Mouse (Mus musculus): ENCODE measurements around the gene G430095P16Rik. TPM values are rescaled to one million over a fixed set of nuclear protein-coding genes. Genes with fewer than 3 reads are reported as not detected.

The G430095P16Rik gene
- total RNA-seq, 2 experiments from 2014 or later, result 0.54 to 0.67 TPM

DNA sequence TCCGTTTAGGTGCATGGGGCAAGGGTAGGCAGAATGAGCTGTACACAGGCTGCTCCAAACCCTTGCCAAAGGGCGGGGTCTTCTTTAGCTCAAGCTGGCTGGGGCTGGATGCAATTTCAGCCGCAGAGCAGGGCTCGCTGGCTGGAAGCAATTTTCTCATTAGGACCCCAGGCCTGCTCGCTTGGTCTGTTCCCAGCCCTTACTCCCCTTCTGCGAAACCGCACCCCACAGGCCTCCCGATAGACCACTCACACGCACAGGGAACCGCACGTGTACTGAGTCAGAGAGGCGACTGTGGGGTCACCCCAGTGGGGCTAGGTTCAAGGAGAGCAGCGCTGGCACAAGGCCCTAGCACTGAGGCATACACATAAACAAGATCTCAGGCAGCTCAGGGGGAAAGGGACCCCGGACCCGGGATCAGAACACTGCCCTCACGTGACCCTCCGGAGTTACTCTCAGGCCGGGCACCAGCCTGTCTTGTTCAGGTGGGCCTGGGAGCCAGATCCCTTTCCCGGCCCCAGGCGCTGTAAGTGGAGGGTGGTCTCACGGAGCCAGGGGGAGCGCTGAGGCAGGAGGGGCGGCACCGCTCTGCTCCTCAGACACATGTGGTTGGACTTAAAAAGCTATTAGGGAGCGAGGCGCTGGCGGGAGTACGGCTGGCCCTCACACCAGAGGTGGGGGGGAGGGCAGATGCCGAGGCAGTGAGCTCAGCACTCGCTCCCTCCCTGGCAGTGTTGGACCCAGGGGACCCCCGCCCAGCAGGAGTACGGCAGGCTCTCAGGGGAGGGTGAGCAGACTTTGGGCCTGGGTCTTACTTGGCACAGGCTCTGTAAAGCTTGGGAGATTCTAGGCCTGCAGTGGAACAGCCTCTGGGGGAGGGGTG lies 19.6 kb downstream of the G430095P16Rik start:
- peak; percentile 85 for DNase-seq

DNA sequence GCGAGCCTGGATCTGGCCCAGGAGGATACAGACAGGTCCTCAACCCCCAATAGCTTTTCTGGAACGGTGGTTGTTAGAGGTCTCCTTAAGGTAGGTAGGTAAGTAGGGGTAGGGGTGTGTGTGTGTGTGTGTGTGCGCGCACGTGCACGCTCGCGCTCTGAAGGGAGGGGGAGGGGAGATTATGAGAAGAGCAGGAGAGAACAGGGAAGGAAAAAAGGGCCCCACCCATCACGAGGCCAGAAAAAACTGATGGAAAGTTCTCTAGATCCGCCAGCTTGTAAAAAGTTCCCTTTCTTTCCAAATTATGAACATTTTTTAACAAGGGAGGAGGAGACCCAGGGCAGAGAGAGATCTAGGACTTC lies 20.2 kb downstream of the G430095P16Rik start:
- peak; percentile 69 for DNase-seq

DNA sequence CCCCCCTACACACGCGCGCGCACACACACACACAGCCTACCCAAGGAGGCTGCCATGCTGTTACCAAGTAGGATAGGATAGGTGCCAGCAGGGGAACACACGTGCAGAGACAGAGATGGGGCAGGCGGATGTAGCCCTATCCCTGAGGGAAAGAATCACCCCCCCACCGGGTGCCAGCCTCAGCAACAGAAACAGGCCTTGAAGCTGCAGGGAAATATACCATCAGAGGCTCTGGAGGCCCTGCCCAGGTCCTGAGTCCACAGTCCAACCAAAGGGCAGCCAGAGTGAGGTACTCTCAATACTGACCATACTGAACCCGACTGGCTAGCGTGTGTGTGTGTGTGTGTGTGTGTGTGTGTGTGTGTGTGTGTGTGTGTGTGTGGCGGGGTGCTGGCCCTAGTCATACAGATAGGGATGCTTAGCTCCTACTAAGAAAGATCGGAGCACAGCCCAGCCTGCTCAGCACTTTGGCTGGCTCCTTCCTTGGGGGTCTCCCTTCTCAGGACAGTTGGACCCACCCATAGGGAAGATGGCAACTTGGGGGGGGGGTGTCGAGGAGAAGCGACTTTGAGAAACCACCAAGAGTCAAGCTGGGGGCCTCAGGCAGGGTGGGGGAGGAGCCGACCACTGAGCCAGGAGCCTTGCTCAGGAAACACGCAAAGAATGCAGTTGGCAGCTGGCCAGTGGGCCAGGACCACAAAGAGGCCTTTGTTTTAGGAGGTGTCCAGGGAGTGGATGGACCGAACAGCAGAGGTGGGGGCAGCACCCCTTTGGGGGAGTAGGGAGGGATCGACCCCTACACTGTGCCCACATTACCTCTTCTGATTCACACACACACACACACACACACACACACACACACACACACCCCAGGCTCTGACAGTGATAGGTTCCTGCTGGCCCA lies 21.0 kb downstream of the G430095P16Rik start:
- peak; percentile 76 for DNase-seq

DNA sequence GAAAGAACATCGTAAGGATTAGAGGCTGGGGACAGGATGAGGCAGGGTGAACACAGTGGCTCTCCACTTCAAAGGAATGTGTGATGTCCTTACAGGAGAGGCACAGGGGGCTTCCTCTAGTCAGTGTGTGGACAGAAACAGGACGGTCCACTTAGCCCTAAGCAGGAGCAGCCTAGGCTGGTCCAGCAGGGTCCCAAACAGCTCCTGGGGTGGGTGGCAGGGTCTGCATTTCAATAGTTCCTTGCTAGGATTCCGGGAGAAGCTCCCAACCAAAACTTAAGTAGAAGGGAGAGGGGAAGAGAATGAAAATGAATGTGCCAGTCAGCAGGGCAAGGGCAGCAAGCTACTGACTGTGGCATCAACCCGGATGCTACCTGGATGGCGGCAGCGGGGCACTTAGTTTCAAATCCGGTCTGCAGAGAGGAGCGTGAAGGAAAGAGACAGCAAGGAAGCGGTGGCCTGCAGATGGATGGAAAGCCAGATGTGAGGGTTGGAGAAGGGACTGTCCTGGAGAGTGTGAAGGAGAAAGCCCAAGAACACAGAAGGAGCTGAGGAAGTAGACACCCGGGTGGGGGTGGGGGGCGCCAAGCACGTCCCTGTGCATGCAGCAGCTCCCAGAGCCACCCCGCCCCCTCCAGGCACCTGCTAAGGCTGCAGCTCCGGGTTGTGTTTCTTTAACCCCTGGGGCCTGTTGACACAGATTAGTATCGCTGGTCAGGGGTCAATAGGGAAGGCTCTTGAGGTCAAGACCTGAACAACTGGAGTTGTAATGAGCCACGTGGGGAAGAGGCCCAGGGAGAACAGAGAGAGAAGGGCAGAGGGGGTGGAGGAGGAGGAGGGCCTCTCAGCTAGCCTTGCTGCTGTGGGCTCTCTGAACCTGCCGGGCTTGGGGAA lies 22.5 kb downstream of the G430095P16Rik start:
- DNase-seq, result peak; percentile 40

DNA sequence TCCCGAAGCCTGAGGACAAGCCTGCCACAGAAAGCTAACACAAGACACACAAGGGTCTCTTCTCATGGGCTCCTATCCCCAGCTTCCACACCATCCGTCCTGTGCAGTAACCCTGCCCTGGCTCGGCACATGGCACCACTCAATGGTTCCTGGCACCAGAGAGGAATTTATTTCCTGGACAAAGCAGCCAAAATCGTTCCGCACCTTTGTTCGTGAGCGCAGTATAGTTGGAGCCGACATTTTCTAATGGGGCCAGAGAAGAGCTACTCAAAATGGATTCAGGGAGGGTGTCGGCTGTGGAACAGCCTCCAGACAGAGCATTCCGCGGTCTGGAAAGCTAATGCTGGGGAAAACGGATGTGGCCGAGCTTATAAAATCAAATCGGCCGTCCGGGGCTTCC lies 26.7 kb downstream of the G430095P16Rik start:
- DNase-seq, result no peak

DNA sequence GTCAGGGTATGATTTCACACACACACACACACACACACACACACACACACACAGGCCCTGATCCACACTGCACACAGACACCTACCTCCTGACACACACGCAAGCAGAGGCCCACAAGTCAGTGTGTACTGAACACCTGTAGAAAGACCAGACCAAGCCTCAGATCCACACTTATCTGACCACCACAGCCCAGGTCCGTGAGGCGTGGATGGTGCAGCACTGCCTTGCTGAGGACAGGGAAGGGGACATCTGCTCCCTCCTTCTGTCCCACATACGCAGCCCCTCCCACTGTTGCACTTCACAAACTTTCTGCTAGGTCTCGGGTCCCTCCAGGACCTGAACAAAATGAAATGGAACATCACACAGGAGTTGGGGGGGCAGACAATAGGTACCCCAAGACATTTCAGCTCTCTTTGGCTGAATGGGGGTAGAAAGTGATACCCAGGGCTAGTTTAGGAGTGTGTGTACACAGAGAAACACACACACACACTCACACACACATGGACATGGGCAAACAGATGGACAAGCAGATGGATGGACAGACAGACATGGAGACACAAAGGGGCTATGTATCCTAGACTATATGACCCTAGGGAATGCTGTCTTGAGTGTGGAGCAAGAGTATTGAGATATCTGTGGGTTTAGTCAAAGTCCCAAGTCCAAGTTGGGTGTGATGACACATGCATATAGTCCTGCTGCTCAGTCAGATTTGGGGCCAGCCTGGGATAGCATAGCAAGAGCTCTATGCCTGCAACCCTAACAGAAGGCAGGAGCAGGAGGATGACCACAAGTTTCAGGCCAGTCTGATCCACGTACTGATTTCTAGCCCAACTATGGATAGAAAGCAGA lies 30.2 kb downstream of the G430095P16Rik start:
- DNase-seq, result no peak

DNA sequence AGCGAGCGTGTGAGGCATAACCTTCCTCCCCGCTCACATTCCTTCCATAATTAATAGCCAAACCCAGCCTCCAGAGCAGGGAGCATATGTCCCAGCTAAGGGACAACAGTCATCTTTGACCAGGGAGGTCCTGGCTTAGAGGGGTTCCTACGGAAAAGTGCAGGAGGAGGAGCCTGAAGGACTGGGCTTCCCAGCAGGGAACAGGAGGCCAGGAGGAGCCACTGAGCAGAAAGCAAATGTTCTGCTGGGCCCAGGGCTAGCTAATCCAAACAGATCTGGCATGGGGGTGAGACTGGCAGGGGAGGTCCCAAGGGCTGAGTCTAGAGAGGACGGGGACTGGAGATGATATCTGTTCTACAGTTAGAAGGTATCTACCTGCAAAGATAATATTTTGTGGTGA lies 34.7 kb downstream of the G430095P16Rik start:
- DNase-seq, result no peak

DNA sequence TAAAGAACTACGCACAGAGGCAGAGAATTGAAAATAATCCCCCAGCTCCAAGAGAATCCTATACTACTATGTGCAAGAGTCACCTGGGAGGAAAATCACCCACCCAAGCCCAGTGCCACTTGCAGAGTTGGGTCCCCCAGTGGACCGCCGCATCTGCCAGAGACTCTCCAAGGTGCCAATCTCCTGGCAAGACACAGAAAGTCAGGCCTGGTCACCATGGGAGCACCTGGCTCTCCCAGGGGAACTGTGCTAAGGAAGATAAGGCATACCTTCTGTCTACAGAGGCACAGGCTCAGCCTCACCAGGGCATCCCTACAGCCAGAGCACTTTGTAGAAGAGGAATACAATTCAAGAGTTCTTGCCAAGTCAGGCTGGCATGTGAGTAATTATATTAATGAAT lies 35.5 kb downstream of the G430095P16Rik start:
- no peak for DNase-seq

DNA sequence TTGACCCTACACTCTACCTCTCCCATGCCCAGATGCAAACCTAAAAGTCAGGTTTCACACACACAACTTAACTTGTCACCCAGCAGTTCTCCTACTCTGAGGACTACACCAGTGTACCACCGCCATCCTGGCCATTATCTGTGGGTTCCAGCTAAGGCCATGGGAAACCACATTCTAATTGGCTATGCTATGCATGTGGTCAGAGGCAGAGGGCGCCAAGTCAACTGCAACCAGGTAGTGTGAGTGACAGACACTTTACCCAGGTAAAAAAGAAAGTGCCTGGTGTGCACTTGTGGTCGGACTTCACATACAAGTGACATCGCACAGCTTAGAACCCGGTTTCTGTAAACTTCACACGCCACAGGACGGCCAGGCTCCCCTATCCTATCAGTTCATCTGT lies 36.3 kb downstream of the G430095P16Rik start:
- DNase-seq, result no peak

DNA sequence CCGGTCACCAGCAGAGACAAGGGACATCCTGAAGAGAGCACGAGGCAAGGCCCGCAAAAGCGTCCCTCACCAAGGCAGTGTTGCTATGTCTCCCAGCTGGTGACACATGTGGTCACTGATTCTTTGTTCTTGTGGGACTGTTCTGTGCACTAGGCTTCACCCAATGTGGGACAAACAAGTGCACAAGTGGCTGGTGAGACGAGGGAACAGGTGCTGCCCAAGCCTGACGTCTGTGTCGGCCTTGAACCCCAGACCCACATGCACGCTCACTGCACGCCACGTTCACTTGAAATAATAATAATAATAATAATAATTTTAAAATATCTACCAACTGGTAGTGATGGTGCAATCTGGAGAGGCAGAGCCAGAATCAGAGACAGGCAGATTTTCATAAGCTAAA lies 36.9 kb downstream of the G430095P16Rik start:
- no peak for DNase-seq

DNA sequence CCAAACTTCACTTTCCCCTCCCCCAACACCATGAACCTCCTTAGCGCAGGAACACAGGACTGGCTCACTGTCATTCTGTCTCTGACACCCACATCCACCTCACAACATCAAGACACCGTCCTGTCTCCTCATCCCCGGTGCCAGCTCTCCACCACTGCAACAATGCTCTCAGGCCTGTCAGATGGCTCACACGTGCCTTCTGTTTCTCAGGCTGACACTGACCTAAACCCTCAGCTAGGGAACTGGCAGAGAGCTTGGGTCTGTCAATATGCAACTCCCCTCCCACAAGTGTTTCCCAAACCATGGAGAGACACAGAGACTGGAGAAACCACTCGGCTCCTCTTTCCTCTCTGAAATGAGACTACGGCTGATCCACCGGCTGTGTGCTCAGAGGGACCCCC lies 37.6 kb downstream of the G430095P16Rik start:
- no peak for DNase-seq

DNA sequence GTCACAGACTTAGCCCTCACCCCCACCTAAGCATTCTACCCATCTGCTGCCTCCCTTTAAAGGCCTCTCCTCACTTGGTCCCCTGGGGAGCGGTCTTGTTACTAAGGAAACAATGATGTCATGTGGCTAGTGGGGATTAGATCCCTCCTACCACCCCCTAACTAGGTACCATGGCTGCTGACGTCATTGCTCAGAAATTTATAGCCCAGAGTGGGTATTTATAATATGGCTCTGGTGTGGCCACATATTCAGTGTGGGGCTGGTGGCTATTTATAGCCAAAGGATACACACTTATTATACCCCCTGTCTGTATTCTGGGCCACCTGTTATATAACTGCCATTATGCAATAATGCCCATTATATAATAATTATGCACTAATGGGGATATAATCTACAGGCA lies 38.1 kb downstream of the G430095P16Rik start:
- no peak for DNase-seq

DNA sequence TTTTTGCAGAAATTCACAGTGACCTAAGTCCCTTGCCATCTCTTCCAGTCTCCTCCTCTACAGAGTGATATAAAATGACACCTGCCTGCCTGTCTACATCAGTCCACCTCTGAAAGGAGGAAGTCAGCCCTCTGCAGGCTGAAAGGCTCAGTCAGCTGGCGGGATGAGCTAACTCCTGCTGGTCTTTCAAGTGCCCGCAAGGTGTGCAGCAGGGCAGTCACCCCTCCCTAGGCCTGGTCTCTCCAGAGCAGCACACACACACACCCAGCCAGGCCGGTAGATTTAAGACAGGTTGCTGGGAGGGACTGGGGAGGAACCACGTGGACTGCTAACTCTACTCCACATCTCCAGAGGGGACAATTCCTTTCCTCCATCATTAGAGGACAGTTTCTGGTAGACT lies 41.3 kb downstream of the G430095P16Rik start:
- no peak for DNase-seq

DNA sequence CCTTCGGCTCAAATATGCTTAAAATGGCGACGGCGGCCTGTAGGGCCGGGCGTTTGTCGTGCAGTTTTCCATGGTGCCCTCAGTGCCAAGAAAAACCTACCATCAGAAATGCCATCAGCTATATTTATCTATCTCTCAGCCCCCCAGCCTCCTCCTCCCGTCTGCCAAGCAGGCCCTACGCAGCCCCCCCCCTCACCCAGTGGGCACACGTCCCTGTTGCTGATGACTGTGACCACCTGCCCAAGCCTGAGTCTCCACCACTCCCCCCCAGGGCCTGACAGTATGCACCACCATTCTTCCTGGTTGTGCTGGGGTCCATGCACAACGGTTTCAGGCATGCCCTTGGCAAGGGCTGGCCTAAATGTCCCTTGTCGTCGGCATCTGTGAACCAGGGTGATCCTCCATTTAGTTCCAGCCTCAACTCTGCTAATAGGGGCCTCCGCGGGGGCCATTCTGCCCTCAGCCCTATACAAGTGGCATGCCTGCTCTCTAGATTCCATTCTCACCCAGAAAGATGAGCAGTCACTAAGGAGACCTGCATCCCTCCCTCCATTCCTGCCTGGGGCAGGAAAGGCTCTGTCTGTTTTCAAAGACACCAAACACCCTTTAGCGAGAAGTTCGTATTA lies 42.2 kb downstream of the G430095P16Rik start:
- no peak for DNase-seq

DNA sequence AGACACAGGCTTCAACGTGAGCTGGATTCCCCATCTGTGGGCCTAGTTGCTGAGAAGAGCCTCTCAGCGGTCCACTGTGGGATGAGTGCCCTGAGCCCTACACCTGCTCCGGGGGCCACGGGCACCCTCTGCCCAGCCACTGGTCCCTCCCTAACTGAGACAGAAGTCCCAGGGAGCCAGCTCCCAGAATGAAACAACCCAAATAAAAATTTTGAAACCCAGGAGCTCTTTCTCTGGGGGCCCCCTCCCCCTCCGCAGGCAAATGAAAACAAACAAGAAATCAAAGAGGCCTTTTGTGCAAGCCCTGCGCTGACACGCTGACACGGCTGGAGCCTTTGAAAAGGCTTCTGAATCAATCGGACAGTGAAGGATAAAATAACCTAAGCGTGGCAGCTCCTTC lies 42.8 kb downstream of the G430095P16Rik start:
- no peak for DNase-seq

DNA sequence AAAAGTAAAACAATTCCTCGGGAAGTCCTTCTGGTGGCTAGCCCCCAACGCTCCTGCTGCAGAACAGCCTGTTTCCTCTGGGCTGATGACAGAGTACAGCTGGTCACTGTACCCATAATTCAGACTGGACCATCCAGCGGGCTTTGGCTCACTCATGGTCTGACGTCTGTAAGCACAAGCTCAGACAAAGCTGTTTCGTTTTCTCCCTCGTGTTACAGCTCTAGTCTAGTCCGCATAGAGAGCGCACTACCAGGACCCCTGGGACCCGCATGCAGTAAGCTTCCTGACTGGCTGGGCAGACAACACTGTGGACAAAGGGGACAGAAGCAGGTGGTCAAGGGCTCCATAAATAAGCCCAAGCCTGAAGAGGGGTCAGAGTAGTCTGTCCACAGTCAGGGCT lies 43.6 kb downstream of the G430095P16Rik start:
- no peak for DNase-seq

DNA sequence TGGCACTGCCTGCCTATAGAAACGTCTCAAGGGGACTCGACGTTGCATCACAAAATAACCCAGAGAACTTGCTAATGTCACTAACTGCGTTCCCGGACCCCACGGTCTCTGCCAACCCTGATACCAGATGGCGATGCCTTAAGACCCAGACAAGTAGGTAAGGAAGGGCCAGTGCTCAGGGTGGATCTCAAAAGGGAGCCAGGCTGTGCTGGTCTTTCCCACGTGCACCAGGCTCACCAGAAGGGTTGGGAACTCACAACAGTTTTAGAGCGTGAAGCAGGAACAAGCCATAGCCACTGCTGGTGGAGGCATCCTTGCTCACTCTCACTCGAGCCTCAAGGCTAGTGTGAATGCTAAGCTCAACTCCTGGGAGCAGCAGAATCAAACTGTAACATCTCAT lies 44.4 kb downstream of the G430095P16Rik start:
- no peak for DNase-seq

DNA sequence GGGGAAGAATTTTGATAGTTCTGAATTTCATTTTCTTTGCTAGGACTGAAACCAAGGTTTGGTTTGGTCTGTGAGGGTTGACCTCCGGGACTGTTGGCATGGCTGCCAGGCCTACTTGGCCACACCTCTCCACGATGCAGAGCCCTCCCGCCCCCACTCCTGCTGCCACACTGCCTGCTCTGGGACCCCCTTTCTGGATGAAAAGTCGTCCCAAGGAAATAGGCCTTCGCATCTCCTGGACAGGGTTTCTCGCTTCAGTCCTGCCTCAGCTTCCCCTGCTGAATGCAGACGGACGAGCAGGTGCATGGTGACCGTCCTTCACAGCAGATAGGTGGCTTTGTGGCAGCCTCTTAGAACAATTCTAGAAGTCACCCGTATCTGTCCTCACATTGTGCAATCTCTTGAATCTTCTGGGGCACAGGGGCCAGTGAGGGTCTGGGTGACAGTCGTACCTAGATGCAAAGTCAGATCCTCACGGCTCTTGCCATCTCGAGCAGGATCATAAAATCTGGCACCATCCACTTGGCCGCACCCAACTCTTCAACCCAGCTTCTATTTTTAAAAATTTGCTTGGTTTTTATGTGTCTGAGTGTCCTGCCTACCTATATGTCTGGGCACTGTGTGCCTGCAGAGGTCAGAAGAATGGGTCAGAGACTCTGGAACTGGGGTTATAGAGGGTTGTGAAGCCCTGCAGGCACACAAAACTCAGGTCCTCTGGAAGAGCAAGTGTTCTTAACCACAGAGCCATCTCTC lies 45.7 kb downstream of the G430095P16Rik start:
- no peak for DNase-seq

DNA sequence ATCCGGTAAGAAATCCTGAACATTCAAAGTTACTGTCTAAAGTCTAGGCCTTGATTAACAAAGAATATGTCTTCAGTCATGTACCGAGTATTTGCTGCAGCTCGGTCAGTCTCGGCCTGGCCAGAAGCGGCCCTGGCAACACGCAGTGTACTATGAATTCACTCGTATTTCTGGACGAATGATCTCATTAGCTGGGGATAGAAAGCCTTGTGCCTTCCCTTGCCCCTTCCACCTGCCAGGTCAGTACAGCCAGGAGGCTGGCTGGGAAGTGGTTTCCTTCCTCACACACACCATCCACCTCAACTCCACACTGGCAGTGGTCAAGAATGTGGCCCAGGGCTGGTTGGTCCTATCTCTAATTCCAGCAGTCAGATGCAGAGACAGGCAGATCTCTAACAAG lies 46.5 kb downstream of the G430095P16Rik start:
- peak; percentile 72 for DNase-seq

Data from gastrocnemius, postnatal 25 days (tissue).